Mouse (Mus musculus) cerebellum, adult 2 months (tissue): ENCODE measurements around the gene Clic6.

Experiments used
- CTCF ChIP-seq: fragments of 200-500 bp; IDR thresholded peaks from 2 replicates; pipeline ENCODE4 v1.5.1; 2011; ENCODE audit warnings: low read depth, mild to moderate bottlenecking, control low read depth, low read length, moderate library complexity, borderline replicate concordance; ENCODE audit not compliant: insufficient read depth
- POLR2A ChIP-seq: fragments of 200-500 bp; IDR thresholded peaks from 2 replicates; pipeline ENCODE4 v1.6.1; 2011; ENCODE audit warnings: low read length, control low read depth, borderline replicate concordance; ENCODE audit not compliant: insufficient read depth

- TF ChIP-seq POLR2A = no peak
- no peak for TF ChIP-seq CTCF
These were observed 66.5 kb downstream of the Clic6 start for GRCm38 (mm10) chr16:92552106-92552382.
